Mouse (Mus musculus) lung, postnatal 14 days (tissue): ENCODE measurements around the gene Gm14151.
A peak's percentile ranks its signal among the peaks of the same experiment; 100 is the strongest.
"Not testable (repeated sequence)": the region's sequence is repeated elsewhere in the genome, so short reads cannot be mapped to it uniquely, and the experiment has no call there.

ENCODE experiments used
- DNase-seq: peaks from one replicate; pipeline ENCODE4 v3.0.0; 2021

Gene Gm14151

GRCm38 (mm10) chr2:151092250-151092649 lies at the start of gene Gm14151:
Gm14151 (minus strand) TSS chr2:151092350.
- DNase-seq, result not testable (repeated sequence)

- DNase-seq, result not testable (repeated sequence)
These were observed 5.8 kb upstream of the Gm14151 start, which contains the start of gene Gm14147 for GRCm38 (mm10) chr2:151097945-151098344. Gm14147 (plus strand) TSS chr2:151098245.

DNA sequence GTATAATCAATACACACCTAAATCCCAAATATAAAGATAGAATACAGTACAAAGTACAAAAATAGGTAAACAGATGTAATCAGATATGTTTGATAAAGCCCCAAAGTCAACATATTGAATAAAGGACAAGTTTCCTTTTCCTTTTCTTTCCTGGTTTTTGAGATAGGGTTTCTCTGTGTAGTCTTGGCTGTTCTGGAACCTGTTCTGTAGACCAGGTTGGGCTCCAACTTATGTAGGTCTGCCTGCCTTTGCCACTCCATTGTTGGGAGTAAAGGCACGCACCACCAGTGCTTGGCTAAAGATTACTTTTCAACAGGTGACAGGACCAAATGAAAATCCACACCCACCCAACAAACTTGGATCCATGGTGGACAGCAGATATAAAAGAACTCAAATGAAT lies 35.5 kb downstream of the Gm14151 start:
- DNase-seq, result no peak

- DNase-seq, result no peak
These were observed 51.7 kb downstream of the Gm14151 start for GRCm38 (mm10) chr2:151040411-151040810.

DNA sequence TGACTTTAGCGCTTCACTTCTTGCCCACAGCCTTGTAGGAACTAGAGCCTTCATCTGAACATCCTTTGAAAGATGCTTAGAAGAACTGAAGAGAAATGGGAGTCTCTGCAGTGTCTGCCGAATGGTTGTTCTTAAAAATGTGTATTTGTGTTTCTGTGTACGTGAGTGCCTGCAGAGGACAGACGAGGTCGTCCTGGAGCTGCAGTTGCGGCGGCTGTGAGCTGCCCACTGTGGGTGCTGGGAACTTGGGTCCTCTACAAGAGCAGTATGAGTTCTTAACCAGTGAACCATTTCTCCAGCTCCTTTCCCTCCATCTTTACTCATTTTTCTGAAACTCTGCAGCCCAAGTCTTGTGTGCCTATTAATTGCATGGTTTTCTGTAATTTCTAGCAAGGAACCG lies 52.4 kb downstream of the Gm14151 start:
- no peak for DNase-seq

DNA sequence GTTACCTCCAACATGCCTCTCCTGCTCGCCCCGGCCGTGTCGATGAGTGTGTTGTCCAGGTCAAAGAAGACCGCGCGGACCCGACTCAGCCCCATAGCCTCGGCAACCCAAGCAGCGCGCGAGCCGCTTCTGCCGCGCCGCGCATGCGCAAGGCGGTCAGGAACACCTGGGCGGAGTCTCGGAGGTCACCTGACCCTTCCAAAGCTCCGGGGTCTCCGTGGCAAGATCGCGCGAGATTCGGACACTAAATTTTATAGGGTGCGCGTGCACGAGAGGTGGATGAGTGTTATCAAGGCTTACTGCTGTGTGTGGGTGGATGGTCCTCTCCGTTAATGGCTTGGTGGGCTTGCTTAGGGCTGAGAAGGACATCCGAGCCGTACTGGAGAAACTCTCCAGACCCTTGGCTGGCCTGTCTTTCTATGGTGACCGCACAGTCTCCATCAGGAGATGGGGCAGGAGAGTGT lies 52.9 kb downstream of the Gm14151 start, which contains the start of the genes Ninl and Nanp:
Gene Ninl (minus strand): TSS at position 151 of the 464 bp plus-strand sequence.
Gene Nanp (minus strand): TSS at position 167 of the 464 bp plus-strand sequence.
- DNase-seq, result peak; percentile 95

GRCm38 (mm10) chr2:151038811-151039222 lies 53.3 kb downstream of the Gm14151 start:
- no peak for DNase-seq

- DNase-seq, result no peak
These were observed 54.1 kb downstream of the Gm14151 start for GRCm38 (mm10) chr2:151037876-151038552.

DNA sequence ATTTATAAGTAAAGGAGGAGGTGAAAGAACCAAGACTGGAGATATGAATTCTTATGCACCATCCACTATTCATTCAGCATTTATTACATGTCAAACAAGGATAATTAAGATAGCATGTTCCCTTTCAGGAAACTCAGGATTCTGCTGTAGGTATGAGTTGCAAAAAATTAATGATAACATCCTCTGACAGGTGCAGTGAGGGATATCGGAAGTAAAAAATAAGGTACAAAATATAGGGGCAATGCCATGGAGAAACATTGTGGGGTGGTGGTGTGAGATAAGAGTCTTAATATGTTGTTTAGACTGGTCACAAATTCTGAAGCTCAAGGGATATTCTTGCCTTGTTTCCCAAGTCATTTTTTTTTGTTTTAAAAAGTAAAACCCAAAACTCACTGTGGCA lies 54.9 kb downstream of the Gm14151 start:
- DNase-seq, result no peak
